Mouse (Mus musculus): ENCODE measurements at regions not wholly inside any gene's neighbourhood (a gene's known extent, or its start where the extent isn't known, plus 50 kb on each side); places are given as distances from the start of the nearest gene placed in this dataset.
"Not testable (repeated sequence)": the region's sequence is repeated elsewhere in the genome, so short reads cannot be mapped to it uniquely, and the experiment has no call there.

- DNase-seq (ENCODE audit: low spot score), result no peak
Measured at GRCm38 (mm10) chr1:47299311-47299710, 406.7 kb upstream of the Slc39a10 start.

GRCm38 (mm10) chr1:47285639-47286038, 393.0 kb upstream of the Slc39a10 start:
- no peak for DNase-seq (ENCODE audit: low spot score)

GRCm38 (mm10) chr1:47278321-47279020, 385.8 kb upstream of the Slc39a10 start:
- DNase-seq (ENCODE audit: low spot score), result no peak

GRCm38 (mm10) chr1:47277839-47278238, 385.2 kb upstream of the Slc39a10 start:
- DNase-seq (ENCODE audit: low spot score), result peak; percentile 71

- DNase-seq (ENCODE audit: low spot score), result no peak
Measured at GRCm38 (mm10) chr1:47272131-47272530, 379.5 kb upstream of the Slc39a10 start.

GRCm38 (mm10) chr1:47263611-47264010, 371.0 kb upstream of the Slc39a10 start:
- no peak for DNase-seq (ENCODE audit: low spot score)

- no peak for DNase-seq (ENCODE audit: low spot score)
Measured at GRCm38 (mm10) chr1:47261505-47262130, 369.0 kb upstream of the Slc39a10 start.

GRCm38 (mm10) chr1:47250706-47251105, 358.1 kb upstream of the Slc39a10 start:
- DNase-seq (ENCODE audit: low spot score), result not testable (repeated sequence)

- DNase-seq (ENCODE audit: low spot score), result no peak
Measured at GRCm38 (mm10) chr1:47217088-47217487, 324.4 kb upstream of the Slc39a10 start.

GRCm38 (mm10) chr1:47216419-47217002, 323.9 kb upstream of the Slc39a10 start:
- no peak for DNase-seq (ENCODE audit: low spot score)

- DNase-seq (ENCODE audit: low spot score), result no peak
Measured at GRCm38 (mm10) chr1:47213476-47213875, 320.8 kb upstream of the Slc39a10 start.

GRCm38 (mm10) chr1:47193001-47193400, 300.3 kb upstream of the Slc39a10 start:
- peak; percentile 33 for DNase-seq (ENCODE audit: low spot score)

GRCm38 (mm10) chr1:47164417-47164816, 271.8 kb upstream of the Slc39a10 start:
- DNase-seq (ENCODE audit: low spot score), result no peak

GRCm38 (mm10) chr1:47163808-47164410, 271.3 kb upstream of the Slc39a10 start:
- DNase-seq (ENCODE audit: low spot score), result no peak

- not testable (repeated sequence) for DNase-seq (ENCODE audit: low spot score)
Measured at GRCm38 (mm10) chr1:47130031-47130430, 237.4 kb upstream of the Slc39a10 start.

GRCm38 (mm10) chr1:47119636-47120035, 227.0 kb upstream of the Slc39a10 start:
- peak; percentile 31 for DNase-seq (ENCODE audit: low spot score)

- DNase-seq (ENCODE audit: low spot score), result not testable (repeated sequence)
Measured at GRCm38 (mm10) chr1:47116681-47117080, 224.0 kb upstream of the Slc39a10 start.

GRCm38 (mm10) chr1:47112494-47112893, 219.8 kb upstream of the Slc39a10 start:
- DNase-seq (ENCODE audit: low spot score), result no peak

- DNase-seq (ENCODE audit: low spot score), result no peak
Measured at GRCm38 (mm10) chr1:47104055-47104454, 211.4 kb upstream of the Slc39a10 start.

GRCm38 (mm10) chr1:47103321-47103988, 210.8 kb upstream of the Slc39a10 start:
- DNase-seq (ENCODE audit: low spot score), result no peak

GRCm38 (mm10) chr1:47097084-47097996, 204.7 kb upstream of the Slc39a10 start:
- DNase-seq (ENCODE audit: low spot score), result no peak
